Mouse (Mus musculus): ENCODE data around the gene Raly.

GRCm38 (mm10) chr2:154742911-154743819 is 47.7 kb upstream of the Raly start:
- TF ChIP-seq CTCF (IDR thresholded peaks at IDR 0.05; ENCODE audit: extremely low read depth, insufficient read depth, low read length) (no peak), POLR2A (IDR thresholded peaks at IDR 0.05; ENCODE audit: extremely low read depth, insufficient read depth, low read length) (no peak)
